Mouse (Mus musculus) forebrain, embryonic 11.5 days (tissue): Measurements from ENCODE around the gene Fat1. TPM values are rescaled to one million over a fixed set of nuclear protein-coding genes. Genes with fewer than 3 reads are reported as not detected.

Source experiments
- ATAC-seq: fragments of 200-750 bp; cut with Nextera tagmentation; replicated peaks from 2 replicates; pipeline ENCODE4 v1.8.0; 2017; ENCODE audit warnings: moderate TSS enrichment; ENCODE audit not compliant: low FRiP score
- DNase-seq: peaks from one replicate; pipeline ENCODE4 v3.0.0-alpha.2; 2017; ENCODE audit warnings: low spot score
- H3K27ac ChIP-seq: fragments of 300-500 bp; sonication (generic); 2 replicates; pipeline ENCODE4 v1.5.1; 2014; ENCODE audit warnings: low read depth, low read length
- H3K27me3 ChIP-seq: fragments of 300-500 bp; sonication (generic); 2 replicates; pipeline ENCODE4 v1.6.1; 2014; ENCODE audit warnings: mild to moderate bottlenecking, low read length, mixed read lengths; ENCODE audit not compliant: control insufficient read depth, insufficient read depth
- H3K36me3 ChIP-seq: fragments of 300-500 bp; sonication (generic); 2 replicates; pipeline ENCODE4 v1.6.1; 2014; ENCODE audit warnings: mild to moderate bottlenecking, low read length, moderate library complexity, mixed read lengths; ENCODE audit not compliant: control insufficient read depth, insufficient read depth
- H3K4me1 ChIP-seq: fragments of 300-500 bp; sonication (generic); replicated peaks from 2 replicates; pipeline ENCODE4 v1.6.1; 2014; ENCODE audit warnings: low read length, mixed read lengths; ENCODE audit not compliant: control insufficient read depth, insufficient read depth
- H3K4me2 ChIP-seq: fragments of 300-500 bp; sonication (generic); 2 replicates; pipeline ENCODE4 v1.6.1; 2014; ENCODE audit warnings: low read depth, mild to moderate bottlenecking, low read length, moderate library complexity, mixed read lengths; ENCODE audit not compliant: severe bottlenecking
- H3K4me3 ChIP-seq: fragments of 300-500 bp; sonication (generic); 2 replicates; pipeline ENCODE4 v1.5.1; 2014; ENCODE audit warnings: low read depth, low read length
- H3K9ac ChIP-seq: fragments of 300-500 bp; sonication (generic); 2 replicates; pipeline ENCODE4 v1.6.1; 2014; ENCODE audit warnings: low read length
- H3K9me3 ChIP-seq: fragments of 300-500 bp; sonication (generic); 2 replicates; pipeline ENCODE4 v1.6.1; 2016; ENCODE audit warnings: low read length, mixed read lengths; ENCODE audit not compliant: control insufficient read depth
- WGBS: fragments of 180-500 bp; shearing (Covaris S2); extraction: QIAGEN DNeasy Blood & Tissue Kit; methylation state at CpG from one replicate; pipeline ENCODE4 v1.1.7; 2014; 5-methylcytosine and 5-hydroxymethylcytosine counted together
- polyA plus RNA-seq: library from polyadenylated mRNA; unstranded; fragments of >200 nt; fragmentation: Nextera tagmentation; extraction: Ambion mirVana; gene quantifications from 2 replicates; pipeline ENCODE4 v1.2.1, GENCODE M21; 2014

Gene Fat1
- polyA plus RNA-seq, 1 experiment from 2014 or later: 35.2 TPM

DNA sequence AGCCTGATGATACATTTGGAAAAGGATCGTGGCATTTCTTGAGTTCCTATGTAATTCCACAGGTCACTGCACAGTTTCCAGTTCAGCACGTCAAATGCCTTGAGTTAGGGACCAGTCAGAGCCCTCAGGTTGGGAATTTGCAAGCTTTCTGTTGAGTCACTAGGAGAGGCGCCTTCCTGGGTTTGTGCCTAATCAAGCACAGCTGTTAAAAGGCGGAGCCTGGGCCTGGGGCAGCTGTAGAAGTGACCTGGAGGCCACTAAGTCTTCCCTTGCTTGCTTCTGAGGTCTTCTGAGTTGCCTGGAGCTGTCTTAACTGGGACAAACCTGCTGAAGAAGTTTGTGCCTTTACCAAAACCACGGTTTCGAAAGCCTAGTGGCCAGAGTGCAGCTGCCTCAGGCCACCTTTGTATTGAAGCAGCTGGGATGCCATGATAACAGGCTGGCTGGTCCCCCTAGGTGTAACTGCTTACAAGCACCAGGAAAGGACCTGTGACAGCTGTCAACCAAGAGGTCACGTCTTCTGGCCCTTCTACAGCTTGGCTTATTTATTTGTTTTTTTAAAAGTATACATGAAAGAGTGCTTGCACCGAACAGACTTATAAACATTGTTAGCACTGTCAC is 66.4 kb downstream of the Fat1 start:
- no peak for ATAC-seq
- Histone ChIP-seq H3K4me3 (no peak overlapping the region), H3K4me2 (no peak overlapping the region), H3K9me3 (no peaks in the 10 kb centered on the region), H3K9ac (no peak overlapping the region), H3K27ac (no peak overlapping the region), H3K4me1 (peaks cover 15% of the 10 kb centered on the region), H3K27me3 (no peaks in the 10 kb centered on the region), H3K36me3 (no peaks in the 10 kb centered on the region)
- WGBS: 49% methylated on average over 8 of the region's 8 CpGs
- DNase-seq: peak; percentile 57

- Histone ChIP-seq H3K27ac (no peak overlapping the region), H3K9ac (no peak overlapping the region), H3K36me3 (no peaks in the 10 kb centered on the region; the same call in 1 of the 2 replicates), H3K4me1 (peaks cover 15% of the 10 kb centered on the region), H3K9me3 (no peaks in the 10 kb centered on the region), H3K27me3 (no peaks in the 10 kb centered on the region), H3K4me3 (no peak overlapping the region), H3K4me2 (no peak overlapping the region)
- WGBS: 51% methylated on average over 4 of the region's 4 CpGs
- DNase-seq: no peak
- no peak for ATAC-seq
These were observed 67.4 kb downstream of the Fat1 start for GRCm38 (mm10) chr8:45002686-45003085.

GRCm38 (mm10) chr8:45004021-45004420 is 68.8 kb downstream of the Fat1 start:
- H3K4me3 ChIP-seq: no peak overlapping the region
- H3K4me2 ChIP-seq: no peak overlapping the region
- 63% methylated on average over 3 of the region's 3 CpGs for WGBS
- H3K9ac ChIP-seq: no peak overlapping the region
- H3K27me3 ChIP-seq: no peaks in the 10 kb centered on the region
- H3K36me3 ChIP-seq: no peaks in the 10 kb centered on the region; the same call in 1 of the 2 replicates
- ATAC-seq (no peak), DNase-seq (no peak)
- H3K27ac ChIP-seq: no peak overlapping the region
- H3K9me3 ChIP-seq: no peaks in the 10 kb centered on the region
- peaks cover 14% of the 10 kb centered on the region for H3K4me1 ChIP-seq

DNA sequence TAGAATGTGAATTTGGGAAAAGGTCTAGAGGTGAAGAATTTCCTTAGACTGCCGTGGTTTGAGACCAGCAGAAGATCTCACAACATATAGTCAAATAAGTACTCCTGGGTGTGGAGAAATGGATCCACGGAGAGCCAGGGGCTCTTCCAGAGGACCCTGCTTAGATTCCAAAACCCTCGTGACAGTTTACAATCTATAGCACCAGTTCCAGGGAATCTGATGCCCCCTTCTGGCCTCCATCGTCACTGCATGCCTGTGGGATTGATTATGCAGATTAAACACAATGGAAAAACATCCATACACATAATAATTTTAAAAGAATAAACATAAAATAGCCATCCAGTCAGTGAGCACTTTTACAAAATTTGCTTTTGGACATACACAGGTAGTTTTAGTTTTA is 75.4 kb downstream of the Fat1 start:
- H3K4me3 ChIP-seq: no peak overlapping the region
- peak; percentile 74 for DNase-seq
- no peak overlapping the region for H3K9ac ChIP-seq
- H3K4me2 ChIP-seq: no peak overlapping the region
- no peaks in the 10 kb centered on the region for H3K9me3 ChIP-seq
- 29% methylated on average over 4 of the region's 4 CpGs for WGBS
- peaks cover 12% of the 10 kb centered on the region for H3K36me3 ChIP-seq
- H3K27me3 ChIP-seq: no peaks in the 10 kb centered on the region
- 0 out of 2 replicates have a peak, but pooled peaks have one; percentile 58 for ATAC-seq
- no peaks in the 10 kb centered on the region for H3K4me1 ChIP-seq
- H3K27ac ChIP-seq: no peak overlapping the region

DNA sequence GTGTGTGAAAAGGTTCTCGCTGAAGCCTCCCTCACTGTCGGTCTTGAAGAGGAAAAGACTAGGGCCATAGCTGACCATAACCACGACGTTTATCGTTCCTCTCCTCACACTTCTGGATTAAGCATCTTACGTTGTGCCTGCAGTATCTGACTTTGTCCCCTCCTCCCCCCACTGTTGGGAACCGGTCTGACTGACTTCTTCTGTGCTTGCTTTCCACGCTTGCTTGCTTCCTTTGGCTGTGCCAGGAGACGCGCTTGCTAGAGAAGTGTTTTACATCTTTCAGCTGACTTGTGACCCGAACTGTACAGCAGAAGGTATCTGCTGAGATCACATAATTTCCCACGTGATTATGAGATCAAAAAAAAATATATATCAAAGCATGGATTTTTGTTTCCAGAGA is 76.5 kb downstream of the Fat1 start:
- Histone ChIP-seq H3K27me3 (no peaks in the 10 kb centered on the region), H3K27ac (no peak overlapping the region), H3K4me2 (no peak overlapping the region), H3K9ac (no peak overlapping the region), H3K36me3 (peaks cover 12% of the 10 kb centered on the region), H3K4me3 (no peak overlapping the region), H3K4me1 (no peaks in the 10 kb centered on the region), H3K9me3 (no peaks in the 10 kb centered on the region)
- DNase-seq (no peak), ATAC-seq (no peak)
- 93% methylated on average over 12 of the region's 12 CpGs for WGBS

DNA sequence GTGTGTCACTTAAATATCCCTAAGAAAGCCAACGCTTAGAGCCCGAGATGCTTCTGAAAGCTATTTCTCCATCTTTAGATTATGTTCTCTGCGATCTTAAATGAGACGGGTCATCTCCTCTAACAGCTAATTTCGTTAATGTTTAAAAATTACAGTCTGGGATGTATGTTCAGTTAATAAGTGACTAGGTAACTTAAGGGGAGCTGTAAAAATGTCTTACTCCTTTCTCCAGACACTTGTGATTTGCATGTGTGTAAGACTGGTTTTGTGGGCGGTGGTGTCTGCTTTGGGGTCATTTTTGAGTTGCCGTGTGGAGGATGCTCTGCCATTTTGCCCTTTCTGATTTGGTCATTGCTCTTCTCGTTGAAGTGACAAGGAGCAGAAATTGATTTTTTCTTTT is 78.6 kb downstream of the Fat1 start:
- Histone ChIP-seq H3K9ac (no peak overlapping the region), H3K27ac (no peak overlapping the region), H3K4me3 (no peak overlapping the region), H3K27me3 (no peaks in the 10 kb centered on the region), H3K4me1 (no peaks in the 10 kb centered on the region), H3K36me3 (peaks cover 12% of the 10 kb centered on the region), H3K4me2 (no peak overlapping the region), H3K9me3 (no peaks in the 10 kb centered on the region)
- ATAC-seq: no peak
- DNase-seq: no peak
- 91% methylated on average over 8 of the region's 8 CpGs for WGBS

DNA sequence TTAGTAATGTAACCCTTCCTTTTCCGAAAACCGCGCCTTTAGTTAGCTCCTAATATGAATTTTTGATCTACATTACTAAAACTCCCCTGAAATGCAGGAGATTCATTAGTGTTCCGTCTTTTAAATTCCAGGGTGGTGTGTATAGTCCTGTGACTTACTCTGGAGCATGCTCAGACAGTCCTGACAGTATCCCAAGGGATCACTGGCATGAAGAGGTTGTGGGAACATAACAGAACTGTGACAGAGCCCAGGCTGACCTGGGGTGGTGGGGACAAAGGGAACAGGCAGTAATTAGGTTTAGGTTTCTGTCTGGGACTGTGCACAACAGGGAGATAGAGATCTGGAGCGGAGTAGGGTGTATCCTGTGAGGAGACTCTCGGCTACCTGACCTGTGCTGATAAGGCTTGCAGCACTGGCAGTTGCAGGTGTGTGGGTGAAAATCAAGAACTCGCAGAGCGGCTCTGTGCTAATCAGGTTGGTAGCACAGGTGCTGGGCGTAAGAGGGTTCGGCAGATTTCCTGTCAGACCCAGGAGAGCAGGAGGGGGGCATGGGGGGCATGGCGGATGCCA is 79.3 kb downstream of the Fat1 start:
- no peak for DNase-seq
- H3K27me3 ChIP-seq: no peaks in the 10 kb centered on the region
- H3K27ac ChIP-seq: no peak overlapping the region
- H3K4me2 ChIP-seq: no peak overlapping the region
- H3K9me3 ChIP-seq: no peaks in the 10 kb centered on the region
- no peaks in the 10 kb centered on the region for H3K4me1 ChIP-seq
- no peak overlapping the region for H3K9ac ChIP-seq
- WGBS: 93% methylated on average over 11 of the region's 11 CpGs
- no peak for ATAC-seq
- H3K4me3 ChIP-seq: no peak overlapping the region
- H3K36me3 ChIP-seq: peaks cover 12% of the 10 kb centered on the region

GRCm38 (mm10) chr8:45015876-45016275 is 80.6 kb downstream of the Fat1 start:
- WGBS: 83% methylated on average over 8 of the region's 8 CpGs
- H3K4me2 ChIP-seq: no peak overlapping the region
- H3K9ac ChIP-seq: no peak overlapping the region
- H3K27me3 ChIP-seq: no peaks in the 10 kb centered on the region
- no peaks in the 10 kb centered on the region for H3K9me3 ChIP-seq
- H3K36me3 ChIP-seq: peaks cover 3% of the 10 kb centered on the region; the same call in 1 of the 2 replicates
- no peak for DNase-seq
- H3K4me3 ChIP-seq: no peak overlapping the region
- H3K27ac ChIP-seq: no peak overlapping the region
- H3K4me1 ChIP-seq: no peaks in the 10 kb centered on the region
- ATAC-seq: no peak

- ATAC-seq (no peak), DNase-seq (no peak)
- Histone ChIP-seq H3K27ac (no peak overlapping the region), H3K4me2 (no peak overlapping the region), H3K27me3 (no peaks in the 10 kb centered on the region), H3K4me3 (no peak overlapping the region), H3K4me1 (no peaks in the 10 kb centered on the region), H3K36me3 (peaks cover 17% of the 10 kb centered on the region), H3K9ac (no peak overlapping the region), H3K9me3 (no peaks in the 10 kb centered on the region; the same call in 1 of the 2 replicates)
- 83% methylated on average over 5 of the region's 5 CpGs for WGBS
These were observed 84.0 kb downstream of the Fat1 start for GRCm38 (mm10) chr8:45019241-45019640.
